Mouse (Mus musculus) spleen, adult 18-20 months (tissue): ENCODE measurements around the gene Slc35e3.
"Not testable (repeated sequence)": the region's sequence is repeated elsewhere in the genome, so short reads cannot be mapped to it uniquely, and the experiment has no call there.

Experiments
- DNase-seq, 2 experiments: peaks; one replicate each; pipeline ENCODE4 v3.0.0; 2022; ENCODE audit warnings: mixed read lengths in 2 of 2

The Slc35e3 gene

DNA sequence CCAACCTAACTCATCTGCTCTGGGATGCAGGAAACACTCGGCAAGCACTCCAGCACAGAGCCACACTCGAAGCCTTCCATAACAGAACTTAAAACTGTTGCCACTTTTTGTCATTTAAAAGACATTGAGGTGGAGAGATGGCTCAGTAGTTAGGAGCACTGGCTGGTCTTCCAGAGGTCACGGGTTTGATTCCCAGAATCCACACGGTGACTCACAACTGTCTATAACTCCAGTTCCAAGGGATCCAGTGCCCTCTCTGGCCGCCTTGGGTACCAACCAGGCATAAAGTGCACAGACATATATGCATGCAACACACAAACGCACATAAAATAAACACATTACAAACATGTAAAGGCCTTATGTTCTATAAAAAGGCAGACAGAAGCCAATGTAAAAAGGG is 15.4 kb upstream of the Slc35e3 start:
- DNase-seq, result no peak

DNA sequence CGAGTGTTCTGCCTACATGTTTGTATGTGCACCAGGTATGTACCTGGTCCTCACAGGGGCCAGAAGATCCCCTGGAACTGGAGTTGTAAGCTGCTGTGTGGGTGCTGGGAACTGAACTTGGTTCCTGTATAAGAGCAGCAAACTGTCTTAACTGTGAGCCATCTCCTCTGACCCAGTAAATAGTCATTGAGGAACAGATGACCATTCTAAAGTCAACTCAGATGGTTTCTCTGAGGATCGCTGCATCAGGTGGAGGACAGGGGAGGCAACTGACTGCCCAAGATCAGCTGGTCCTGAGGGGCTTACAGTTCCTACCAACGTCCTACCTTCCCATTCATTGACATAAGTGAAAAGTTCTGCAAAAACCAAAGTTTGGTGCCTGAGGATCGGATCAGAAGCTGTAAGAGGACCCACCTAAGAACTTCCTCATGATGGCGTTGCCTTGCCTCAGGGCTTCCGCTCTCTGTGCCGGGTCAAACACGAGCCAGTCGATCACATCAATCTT is 14.7 kb upstream of the Slc35e3 start:
- no peak for DNase-seq

DNA sequence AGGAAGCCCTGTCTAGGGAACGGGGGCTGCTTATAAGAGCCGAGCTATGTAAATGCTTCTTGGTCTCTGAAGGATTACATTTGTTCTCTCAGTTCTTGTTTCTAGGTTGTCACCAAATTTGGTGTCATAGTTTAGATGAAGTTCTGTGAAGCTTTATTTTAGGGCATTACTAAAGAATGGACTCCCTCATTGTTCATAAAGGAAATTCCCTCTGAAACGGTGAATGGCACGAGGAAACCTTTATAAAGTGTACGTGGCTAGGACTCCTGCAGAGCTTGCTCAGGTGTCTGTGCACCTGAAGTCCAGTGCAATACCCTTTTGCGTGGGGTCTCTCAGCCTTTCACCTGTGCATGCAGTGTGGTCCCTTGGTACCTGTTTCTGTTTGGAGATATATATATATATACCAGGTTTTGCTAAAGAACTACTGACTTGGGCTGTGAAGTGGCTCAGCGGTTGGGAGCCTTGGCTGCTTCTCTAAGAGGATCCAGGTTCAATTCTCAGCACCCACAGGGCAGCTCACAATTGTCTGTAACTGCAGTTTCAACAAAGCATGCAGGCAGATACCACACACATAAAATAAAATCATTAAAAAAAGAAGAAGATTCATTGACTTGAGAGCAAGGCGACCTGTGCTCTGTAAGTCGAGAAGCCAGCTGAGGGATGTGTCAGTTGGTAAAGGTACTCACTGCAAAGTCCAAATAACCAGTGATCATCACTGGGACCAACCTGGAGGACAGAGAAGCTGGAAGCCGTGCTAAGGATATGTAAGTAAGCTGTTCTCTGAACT is 13.9 kb upstream of the Slc35e3 start:
- no peak for DNase-seq

DNA sequence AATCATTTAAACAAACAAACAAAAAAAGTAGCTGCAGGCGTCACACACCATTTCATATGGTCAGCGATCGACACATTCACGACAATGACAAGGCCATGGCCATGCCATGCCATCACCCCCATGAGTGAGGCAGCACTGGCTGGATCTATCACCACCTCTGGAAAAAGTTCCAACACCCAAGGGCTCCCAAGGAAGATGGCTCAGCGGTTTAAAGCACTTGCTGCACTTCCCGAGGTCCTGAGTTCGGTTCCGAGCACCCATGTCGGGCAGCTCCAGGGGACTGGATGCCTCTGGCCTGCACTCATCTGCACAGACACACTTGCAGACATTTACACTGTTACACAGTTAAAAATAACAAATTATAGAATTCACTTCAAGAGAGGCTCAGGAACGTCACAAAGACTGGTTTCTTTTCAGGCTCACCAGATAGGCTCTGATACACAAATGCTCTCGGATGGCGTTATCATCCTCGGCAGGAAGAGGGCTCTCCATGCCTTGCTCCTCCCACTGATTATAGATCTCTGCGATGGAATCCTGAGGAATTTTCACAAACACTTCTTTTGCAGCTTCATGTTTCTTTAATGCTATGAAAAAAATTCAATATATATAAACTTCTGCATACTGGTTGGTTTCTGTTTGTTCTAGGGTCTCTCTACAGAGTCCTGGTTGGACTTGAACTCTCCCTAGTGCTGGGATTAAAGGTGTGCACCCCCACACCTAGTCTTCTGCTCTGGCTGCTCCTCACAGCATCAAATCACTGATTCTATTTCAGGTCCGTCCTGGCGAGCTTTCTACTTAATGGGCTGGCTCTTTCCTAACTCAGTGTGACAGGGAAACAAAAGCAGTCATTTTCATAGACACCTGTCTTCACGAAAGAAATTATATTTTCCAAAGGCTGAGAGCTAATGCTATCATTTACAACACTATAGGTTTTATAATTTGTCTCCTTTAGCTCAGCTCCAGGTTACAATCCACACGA is 12.9 kb upstream of the Slc35e3 start:
- no peak for DNase-seq

DNA sequence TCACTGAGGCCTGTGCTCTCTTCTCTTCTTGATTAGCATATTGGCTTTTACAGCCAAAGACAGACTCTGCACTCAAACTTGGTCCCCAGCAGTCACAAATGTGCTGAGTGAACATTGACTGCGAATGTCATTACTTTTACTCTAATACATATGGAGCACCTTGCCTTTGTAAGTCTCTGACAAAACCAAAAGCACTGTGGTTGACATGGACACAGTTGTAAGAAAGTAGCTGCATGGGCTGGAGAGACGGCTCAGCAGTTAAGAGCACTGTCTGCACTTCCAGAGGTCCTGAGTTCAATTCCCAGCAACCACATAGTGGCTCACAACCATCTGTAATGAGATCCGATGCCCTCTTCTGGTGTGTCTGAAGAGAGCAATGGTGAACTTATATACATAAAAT is 12.2 kb upstream of the Slc35e3 start:
- DNase-seq, result not testable (repeated sequence)

DNA sequence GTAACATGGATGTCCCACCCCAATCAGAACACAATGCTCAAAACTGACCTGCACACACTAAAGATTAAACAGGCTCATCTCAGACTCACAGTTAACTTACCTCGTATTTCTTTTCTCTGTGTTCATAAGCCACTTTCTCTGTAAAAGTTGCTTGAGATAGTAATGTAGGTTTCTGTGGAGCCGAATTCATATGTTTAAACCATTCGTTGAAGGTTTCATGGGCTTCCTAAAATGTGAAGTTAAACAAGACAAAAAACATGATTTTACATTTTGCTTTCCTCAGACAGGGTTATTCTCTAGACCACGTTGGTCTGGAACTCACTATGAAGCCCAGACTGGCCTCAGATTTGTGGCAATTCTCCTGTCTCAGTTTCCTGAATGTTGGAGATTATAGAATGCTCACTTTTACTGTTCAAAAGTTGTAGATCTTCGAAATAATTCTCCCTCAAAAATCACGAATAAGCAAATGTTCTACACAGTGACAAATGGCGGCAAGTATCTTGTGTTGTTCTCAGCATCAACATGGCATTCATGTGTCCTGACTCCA is 11.7 kb upstream of the Slc35e3 start:
- no peak for DNase-seq

DNA sequence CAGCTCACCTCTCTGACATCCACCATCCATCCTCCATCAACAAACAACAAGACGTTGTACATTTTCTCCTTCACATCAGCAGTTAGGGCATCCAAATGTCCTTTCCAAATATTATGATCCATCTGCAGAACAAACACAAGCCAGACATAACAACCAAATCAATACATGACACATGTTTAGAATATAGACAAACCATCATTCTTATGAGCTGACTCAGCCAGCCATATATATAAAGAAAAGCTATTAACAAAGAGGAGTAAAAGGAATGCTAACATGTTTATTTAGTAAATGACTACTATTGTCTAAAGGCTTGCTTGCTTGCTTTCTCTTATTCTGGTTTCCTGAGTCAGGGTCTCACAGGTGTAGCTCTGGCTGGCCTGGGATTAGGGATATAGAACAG is 11.1 kb upstream of the Slc35e3 start:
- DNase-seq, result no peak

DNA sequence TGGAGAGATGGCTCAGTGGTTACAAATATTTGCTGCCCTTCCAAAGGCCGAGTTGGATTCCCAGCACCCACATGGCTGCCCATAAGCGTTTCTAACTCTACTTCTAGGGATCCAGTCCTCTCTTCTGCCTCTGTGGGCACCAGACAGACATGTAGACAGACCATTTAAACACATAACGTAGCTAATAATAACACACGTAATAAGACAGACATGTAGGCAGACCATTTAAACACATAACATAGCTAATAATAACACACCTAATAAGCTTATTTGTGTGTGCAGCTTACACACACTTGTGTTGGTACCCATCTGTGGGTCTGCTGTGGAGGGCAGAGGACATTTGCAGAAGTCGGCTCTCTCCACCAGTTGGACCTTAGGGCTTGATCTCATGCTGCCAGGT is 10.6 kb upstream of the Slc35e3 start:
- no peak for DNase-seq

DNA sequence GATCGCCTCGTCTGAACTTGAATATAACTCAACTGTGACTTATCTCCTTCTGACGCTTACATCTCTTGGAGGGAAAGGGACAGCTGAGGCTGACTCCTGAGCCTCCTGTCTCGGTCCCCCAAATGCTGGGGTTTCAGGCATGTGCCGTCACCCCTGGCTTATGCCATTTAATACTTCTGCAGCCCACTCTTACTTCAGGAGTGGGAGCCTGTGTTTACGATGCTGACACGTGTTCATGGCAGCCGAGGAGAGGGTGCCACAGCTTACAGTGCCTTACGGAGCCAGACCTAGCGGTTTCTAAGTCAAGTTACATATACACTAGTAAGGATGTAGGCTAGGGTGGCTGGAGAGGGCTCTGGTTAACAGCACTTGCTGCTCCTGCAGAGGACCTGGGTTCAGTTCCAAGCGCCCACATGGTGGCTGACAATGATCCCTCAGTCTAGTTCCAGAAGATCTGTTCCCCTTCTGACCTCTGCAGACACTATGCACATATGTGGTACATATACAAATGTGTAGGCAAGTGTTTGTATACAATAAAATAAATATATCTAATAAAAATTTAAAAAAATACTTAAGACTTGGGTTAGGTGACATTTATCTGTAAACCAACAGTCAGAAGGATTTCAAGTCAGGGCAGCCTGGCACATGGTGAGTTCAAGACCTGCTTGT is 9.8 kb upstream of the Slc35e3 start:
- peak in 1 of 2 experiments; percentile 13 for DNase-seq

DNA sequence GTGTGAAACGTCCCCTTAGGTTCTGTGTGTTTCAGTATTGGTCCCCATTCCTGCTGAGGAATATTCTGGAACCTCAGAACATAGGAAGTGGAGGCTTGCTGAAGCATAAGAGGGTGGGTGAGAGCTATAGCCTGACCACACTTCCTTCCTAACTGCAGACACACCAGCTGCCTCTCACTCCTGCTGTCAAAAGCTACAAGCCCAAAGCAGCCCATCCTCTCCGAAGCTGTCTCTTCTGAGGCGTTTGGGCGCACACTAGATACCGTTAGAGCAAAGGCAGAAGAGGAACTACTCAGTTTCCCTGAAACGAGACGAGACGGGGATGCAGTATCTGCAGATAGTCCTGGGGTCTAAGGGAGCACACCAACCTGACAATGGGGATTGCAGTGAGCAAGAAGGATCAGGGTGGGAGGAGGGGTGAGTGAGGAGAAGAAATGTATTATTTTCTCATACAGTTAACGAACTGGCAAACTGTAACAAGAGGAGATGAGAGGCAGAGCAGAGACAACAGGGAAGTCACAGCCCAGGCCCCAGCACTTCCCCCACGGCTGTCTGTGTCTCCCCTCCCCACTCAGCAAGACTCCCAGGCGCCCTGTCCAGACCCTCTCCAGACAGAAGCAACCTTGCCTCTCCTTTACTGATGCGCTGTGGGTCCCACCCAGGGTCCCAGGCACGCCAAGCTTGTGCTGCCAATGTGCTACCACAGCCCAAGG is 9.1 kb upstream of the Slc35e3 start:
- DNase-seq, result peak; percentile 45 to 50

DNA sequence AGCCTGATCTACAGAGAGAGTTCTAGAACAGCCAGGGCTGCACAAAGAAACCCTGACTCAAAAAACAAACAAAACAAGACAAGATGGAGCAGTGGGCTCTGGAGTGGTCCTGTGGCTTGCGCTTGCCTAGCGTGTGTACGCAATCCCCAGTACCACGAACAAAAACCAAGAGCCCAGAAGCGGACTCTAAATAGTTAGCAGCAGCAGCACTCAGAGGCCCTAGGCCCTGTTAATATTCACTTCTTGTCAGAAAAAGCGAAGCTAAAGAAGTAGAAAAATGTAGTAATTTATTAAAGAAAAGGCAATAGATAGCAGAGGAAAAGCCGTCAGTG is 8.4 kb upstream of the Slc35e3 start:
- no peak for DNase-seq

DNA sequence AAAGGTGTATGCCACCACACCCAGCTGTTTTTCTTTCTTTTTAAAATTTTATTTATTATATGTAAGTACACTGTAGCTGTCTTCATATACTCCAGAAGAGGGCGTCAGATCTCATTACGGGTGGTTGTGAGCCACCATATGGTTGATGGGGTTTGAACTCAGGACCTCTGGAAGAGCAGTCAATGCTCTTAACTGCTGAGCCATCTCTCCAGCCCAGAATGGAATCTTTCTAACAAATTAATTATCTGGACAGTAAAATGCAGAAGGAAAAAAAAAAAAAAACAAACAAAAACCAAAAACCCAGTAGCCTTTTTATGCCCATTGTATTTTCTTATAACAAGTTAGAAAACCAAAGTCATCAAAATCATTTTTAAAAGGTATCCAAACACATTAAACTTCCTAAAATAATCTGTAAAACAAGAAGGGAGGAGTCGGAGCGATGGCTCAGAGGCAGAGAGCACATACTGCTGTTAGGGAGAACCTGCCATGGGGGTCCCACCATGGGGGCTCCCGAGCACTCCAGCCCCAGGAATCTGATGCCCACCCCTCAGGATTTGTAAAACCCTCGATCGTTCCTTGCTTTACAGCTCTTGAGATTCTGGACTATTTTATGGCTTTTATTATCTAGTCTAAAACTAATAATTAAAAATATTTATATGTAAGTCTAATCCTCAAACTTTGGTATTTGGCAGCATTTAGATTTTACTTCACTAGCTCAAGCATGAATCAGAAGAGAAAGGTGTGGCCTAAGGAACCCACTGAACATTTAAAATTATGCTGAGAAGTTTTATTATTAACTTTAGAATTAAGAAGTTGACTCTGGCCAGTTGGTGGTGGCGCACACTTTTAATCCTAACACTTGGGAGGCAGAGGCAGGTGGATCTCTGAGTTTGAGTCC is 7.8 kb upstream of the Slc35e3 start:
- DNase-seq, result no peak

DNA sequence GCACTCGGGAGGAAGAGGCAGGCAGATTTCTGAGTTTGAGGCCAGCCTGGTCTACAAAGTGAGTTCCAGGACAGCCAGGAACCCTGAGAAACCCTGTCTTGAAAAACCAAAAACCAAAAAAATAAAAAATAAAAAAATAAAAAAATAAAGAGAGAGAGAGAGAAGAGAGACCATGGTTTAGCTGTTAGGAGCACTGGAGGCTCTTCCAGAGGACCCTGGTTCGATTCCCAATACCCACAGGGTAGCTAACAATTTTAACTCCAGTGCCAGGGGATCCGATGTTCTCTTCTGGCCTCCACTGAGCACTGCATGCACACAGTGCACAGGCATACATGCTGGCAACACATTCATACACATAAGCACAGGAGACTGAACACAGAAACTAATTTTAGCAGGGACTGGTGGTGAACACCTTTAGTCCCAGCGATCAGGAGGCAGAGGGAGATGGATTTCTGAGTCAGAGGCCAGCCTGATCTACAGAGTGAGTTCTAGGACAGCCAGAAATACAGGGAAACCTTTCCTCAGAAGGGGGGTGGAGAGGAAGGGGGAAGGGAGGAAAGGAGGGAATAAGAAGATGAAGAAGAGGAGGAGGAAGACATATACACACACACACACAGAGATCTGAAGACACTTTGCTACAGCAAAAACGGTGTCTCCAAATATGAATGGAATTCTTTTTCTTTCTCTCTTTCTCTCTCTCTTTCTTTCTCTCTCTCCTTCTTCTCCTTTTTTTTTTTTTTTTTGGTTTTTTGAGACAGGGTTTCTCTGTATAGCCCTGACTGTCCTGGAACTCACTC is 6.9 kb upstream of the Slc35e3 start:
- DNase-seq, result no peak

DNA sequence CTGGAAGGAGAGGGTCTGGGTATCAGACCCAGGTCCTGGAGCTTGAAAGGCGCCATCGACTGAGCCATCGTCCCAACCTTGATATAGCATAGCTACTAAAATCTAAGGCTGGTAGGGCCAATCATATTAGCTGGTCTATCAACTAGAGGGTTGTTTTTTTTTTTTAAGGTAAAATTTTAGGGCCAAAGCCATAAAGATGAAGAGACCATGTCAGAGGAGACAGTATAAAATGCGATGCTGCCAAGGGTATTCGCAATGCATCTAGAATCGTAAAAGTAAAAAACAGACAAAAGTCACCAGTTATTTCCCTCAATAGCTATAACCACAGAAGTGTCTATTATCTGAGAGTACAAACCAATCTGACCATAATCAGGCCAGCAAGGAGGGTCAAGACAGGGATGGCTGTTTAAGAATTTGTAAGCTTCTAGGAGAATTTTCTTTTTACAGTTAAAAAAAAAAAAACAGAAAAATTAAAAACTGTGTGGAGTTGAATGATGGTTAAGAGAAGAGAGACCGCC is 6.2 kb upstream of the Slc35e3 start:
- DNase-seq, result no peak

DNA sequence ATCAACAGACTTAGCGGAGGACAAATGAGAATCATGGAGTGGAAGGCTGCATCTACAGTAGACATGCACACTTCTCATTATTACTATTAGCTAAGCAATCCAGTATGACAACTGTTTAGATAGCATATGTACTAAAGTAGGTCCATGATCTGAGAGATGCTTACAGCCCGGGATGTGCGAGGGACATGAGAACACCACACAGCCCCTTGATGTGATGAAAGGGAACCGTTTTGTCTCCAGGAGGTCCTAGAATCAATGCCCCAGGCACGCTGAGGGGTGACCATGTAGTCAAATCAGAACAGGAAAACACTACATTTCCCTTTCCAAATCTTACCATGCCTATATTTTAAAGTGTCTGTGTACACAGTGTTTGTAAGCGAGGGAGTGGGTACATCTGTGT is 5.6 kb upstream of the Slc35e3 start:
- no peak for DNase-seq

DNA sequence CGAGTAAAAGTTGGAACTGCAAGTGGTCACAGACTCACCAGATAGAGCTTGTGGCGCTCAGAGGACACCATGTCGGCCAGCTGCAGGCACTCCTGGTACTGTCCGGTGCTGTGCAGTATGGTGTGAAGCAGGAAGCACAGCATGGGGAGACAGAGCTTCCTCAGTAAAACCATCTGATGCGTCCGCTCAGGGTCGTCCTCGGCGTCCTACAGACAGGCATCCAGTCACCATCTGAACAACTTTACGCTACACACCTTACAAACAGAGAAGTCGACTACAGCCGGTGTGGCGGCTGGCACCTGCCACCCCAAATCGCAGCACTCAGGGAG is 5.1 kb upstream of the Slc35e3 start:
- DNase-seq, result no peak

DNA sequence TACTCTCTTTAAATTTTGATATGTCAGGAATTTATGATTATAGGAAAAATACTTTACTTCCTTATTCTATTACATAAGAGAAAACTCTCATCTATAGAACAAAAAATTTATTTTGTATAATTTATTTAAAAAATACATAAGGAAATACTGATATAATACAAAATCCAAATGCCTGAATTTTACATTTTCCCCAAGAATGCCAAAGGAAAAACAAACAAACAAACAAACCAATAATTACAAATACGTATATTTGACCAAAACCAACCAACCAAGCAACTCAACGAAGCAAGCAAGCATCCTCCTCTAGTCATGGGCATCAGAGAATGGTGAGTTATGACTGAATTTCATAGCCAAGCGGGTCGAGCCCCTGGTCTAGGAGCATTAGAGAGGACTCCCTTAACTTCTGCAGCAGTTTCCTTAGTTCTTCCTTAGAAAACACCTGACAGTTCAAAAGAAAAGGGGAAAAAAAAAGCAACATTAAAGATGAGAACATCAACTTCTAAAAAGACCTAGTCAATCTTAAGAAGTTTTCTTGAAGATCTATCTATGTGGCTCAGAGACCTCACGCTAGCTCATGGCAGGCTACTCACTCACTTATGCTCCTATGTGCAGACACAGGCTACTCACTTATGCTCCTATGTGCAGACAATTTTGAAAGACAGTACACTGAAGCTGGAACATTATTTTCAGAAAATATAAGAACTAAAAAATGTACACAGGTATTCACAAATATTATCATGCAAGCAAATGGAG is 4.5 kb upstream of the Slc35e3 start:
- DNase-seq, result no peak

DNA sequence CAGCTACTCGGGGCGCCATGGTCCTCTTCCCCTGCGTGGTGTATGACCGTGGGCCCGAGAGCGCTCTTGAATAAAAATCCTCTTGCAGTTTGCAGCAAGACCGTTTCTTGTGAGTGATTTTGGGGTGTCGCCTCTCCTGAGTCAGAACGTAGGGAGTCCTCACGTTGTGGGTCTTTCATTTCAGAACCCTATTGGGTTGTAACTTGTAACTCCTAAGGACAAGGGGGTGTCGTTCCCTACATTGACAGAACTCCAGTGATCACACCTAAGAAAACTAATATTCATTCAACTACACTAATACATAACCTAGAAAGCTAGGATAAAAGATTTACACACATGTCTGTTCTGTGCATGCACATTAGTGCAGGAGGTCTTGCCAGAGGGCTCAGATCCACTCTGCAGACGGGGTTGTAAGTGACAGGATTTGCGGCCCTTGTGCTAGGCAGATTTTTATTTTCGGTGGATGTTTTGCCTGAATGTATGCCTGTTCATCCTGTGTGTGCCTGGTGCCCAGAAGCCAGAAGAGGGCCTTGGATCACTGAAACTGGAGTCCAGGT is 3.7 kb upstream of the Slc35e3 start:
- no peak for DNase-seq

DNA sequence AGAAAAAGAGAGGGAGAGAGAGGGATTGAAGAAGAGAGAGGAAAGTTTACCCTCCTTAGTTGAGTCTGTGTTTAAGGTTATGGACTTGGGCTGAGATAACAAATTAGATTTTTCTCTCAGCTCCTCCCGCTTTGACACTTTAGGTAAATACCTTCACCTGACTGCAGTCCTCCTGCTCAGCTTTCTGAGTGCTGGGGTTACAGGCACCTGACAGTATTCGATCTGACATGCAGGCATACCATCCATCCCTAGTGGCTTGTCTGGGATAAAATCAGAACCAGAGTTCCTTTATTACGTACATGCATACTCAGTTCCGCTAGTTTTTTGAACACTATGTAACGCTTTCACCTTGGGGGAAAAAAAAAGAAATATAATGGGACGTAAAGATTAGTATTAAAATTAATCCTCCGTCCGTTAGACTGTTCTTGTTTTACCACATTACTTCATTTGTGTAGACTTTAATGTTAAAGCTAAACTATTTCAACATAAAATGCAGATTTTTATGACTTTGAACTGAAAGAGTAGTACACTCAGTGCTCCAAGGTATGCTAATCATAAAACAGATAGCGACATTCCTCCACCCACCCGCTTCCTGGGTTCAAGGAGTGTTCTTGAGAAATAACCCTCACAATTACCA is 3.0 kb upstream of the Slc35e3 start:
- DNase-seq, result no peak
